Comparison of ENCODE assay signal across 15 mouse cellular contexts in the genomic region with DNA sequence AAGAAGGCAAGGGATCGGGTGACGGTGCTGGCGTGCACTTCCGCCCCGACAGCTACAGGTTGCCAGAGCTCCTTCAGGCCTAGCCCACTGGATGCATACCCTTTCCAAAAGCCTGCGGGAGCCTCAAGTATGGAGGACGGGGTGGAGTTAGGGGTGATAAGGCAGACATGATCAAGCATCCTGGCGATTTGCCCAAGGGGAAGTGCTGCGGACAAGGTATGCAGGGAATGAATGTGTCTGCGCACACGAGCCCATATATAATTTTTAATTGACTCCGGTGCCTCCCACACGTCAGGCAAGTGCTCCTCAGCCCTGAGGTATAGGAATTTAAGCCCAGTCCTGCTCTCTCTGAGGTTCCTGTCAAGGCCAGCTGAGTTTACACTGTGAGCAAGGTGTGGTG. TPM values are rescaled to one million over a fixed set of nuclear protein-coding genes. Genes with fewer than 3 reads are reported as not detected.
DNase-seq lines count a peak whose midpoint lies in the region; ATAC-seq and TF ChIP-seq lines count a peak whose summit lies in the region.
"Had no signal": no experiment of that assay in that cellular context is flagged by ENCODE, and none has a peak within 500 bp of the region (broad histone marks: within the 10 kb centered on the region; RNA-seq: fewer than 3 reads in every experiment).

No protein-coding gene starts in this region.

- TF ChIP-seq RAD21 in MEL (IDR thresholded peaks at IDR 0.05; ENCODE audit: low read depth, low read length) = no peak

- no peak for TF ChIP-seq CTCF in MEL (IDR thresholded peaks at IDR 0.05 in 2 of 3, conservative IDR thresholded peaks at IDR 0.05 in 1 of 3; ENCODE audit: control insufficient read depth in 1 of 3, insufficient read depth in 1 of 3, low read depth in 2 of 3, low read length in 3 of 3, poor library complexity in 1 of 3, severe bottlenecking in 1 of 3)

- peaks cover 18% of the 10 kb centered on the region for H3K4me1 ChIP-seq in heart, embryonic 10.5 days
- peaks cover 0 to 6% of the 10 kb centered on the region in 2 experiments; a peak in 3 of 4 replicates for H3K4me1 ChIP-seq in MEL (ENCODE audit: control insufficient read depth in 1 of 2, insufficient read depth in 2 of 2, low read length in 2 of 2)
- peaks cover 11% of the 10 kb centered on the region for H3K4me1 ChIP-seq in lung, embryonic 15.5 days
- H3K4me1 ChIP-seq in forebrain, embryonic 15.5 days = peaks cover 4% of the 10 kb centered on the region; the same call in 1 of the 2 replicates
- H3K4me1 ChIP-seq: neural tube, embryonic 12.5 days had no signal

- H3K4me2 ChIP-seq in lung, embryonic 15.5 days = peak overlapping the region; percentile 44
- H3K4me2 ChIP-seq in forebrain, embryonic 15.5 days (replicated peaks) = no peak overlapping the region
- H3K4me2 ChIP-seq: neural tube, embryonic 12.5 days had no signal

- peak overlapping the region; percentile 68 for H3K9ac ChIP-seq in MEL (ENCODE audit: control insufficient read depth, low read depth, low read length, poor library complexity, severe bottlenecking)
- 0 out of 2 replicates have a peak overlapping the region, but pooled peaks have one; percentile 17 for H3K9ac ChIP-seq in lung, embryonic 15.5 days
- no peak overlapping the region for H3K9ac ChIP-seq in forebrain, embryonic 15.5 days (replicated peaks)
- H3K9ac ChIP-seq: neural tube, embryonic 12.5 days had no signal

- H3K4me3 ChIP-seq in heart, embryonic 10.5 days = no peak overlapping the region
- peak overlapping the region; percentile 53 to 57 for H3K4me3 ChIP-seq in MEL (ENCODE audit: control insufficient read depth in 1 of 2, insufficient read depth in 1 of 2, low read depth in 2 of 2, low read length in 2 of 2)
- H3K4me3 ChIP-seq in lung, embryonic 15.5 days = peak overlapping the region; percentile 11; the same call in 1 of the 2 replicates
- H3K4me3 ChIP-seq in forebrain, embryonic 15.5 days = no peak overlapping the region
- H3K4me3 ChIP-seq: neural tube, embryonic 12.5 days had no signal

- peak overlapping the region; percentile 37; the same call in 1 of the 2 replicates for H3K27ac ChIP-seq in heart, embryonic 10.5 days
- peak overlapping the region; percentile 69 for H3K27ac ChIP-seq in MEL (ENCODE audit: control insufficient read depth, low read depth, low read length)
- peak overlapping the region; percentile 55 for H3K27ac ChIP-seq in lung, embryonic 15.5 days
- no peak overlapping the region for H3K27ac ChIP-seq in forebrain, embryonic 15.5 days (replicated peaks)
- H3K27ac ChIP-seq: macrophage; neural tube, embryonic 12.5 days had no signal

- peak; percentile 87 for DNase-seq in heart, embryonic 10.5 days (ENCODE audit: low spot score)
- no peak for DNase-seq in heart, postnatal 36 days
- DNase-seq in MEL (ENCODE audit: low read depth, low spot score) = peak; percentile 96
- peak; percentile 57 for DNase-seq in heart, postnatal 4 days
- no peak for DNase-seq in c-Kit-positive CD71-positive TER-119-positive erythroid progenitor cells, embryonic 14.5 days (ENCODE audit: low spot score)
- DNase-seq in layer of hippocampus, postnatal 10 days (ENCODE audit: low spot score in 2 of 2) = no peak
- DNase-seq: cerebellum, postnatal 25 days; right cerebral cortex, postnatal 4 days; thymus, postnatal 4 days had no signal

- H3K9me3 ChIP-seq in heart, embryonic 10.5 days = no peaks in the 10 kb centered on the region
- no peaks in the 10 kb centered on the region for H3K9me3 ChIP-seq in MEL (replicated peaks; ENCODE audit: insufficient read depth, low read length)
- H3K9me3 ChIP-seq in lung, embryonic 15.5 days = no peaks in the 10 kb centered on the region
- no peaks in the 10 kb centered on the region for H3K9me3 ChIP-seq in forebrain, embryonic 15.5 days
- H3K9me3 ChIP-seq: neural tube, embryonic 12.5 days had no signal

- H3K36me3 ChIP-seq in heart, embryonic 10.5 days = no peaks in the 10 kb centered on the region
- peaks cover 0 to 6% of the 10 kb centered on the region in 2 experiments; a peak in 2 of 4 replicates for H3K36me3 ChIP-seq in MEL (ENCODE audit: control insufficient read depth in 1 of 2, insufficient read depth in 2 of 2, low read length in 2 of 2)
- no peaks in the 10 kb centered on the region for H3K36me3 ChIP-seq in lung, embryonic 15.5 days
- no peaks in the 10 kb centered on the region for H3K36me3 ChIP-seq in forebrain, embryonic 15.5 days
- H3K36me3 ChIP-seq: neural tube, embryonic 12.5 days had no signal

- no peaks in the 10 kb centered on the region; the same call in 1 of the 2 replicates for H3K79me2 ChIP-seq in MEL (ENCODE audit: control insufficient read depth, insufficient read depth, low read length, poor library complexity)

- ATAC-seq in lung, embryonic 15.5 days (ENCODE audit: borderline replicate concordance, extremely low read depth, low FRiP score, low TSS enrichment) = peak; percentile 70
- no peak for ATAC-seq in forebrain, embryonic 15.5 days (replicated peaks)
- ATAC-seq: CD4-positive, CD25-positive, alpha-beta regulatory T cell, adult 4 months; inflammation-experienced regulatory T-cells, adult 6 months had no signal

- 51% methylated on average over 13 of the region's 13 CpGs for WGBS in heart, embryonic 10.5 days
- WGBS in lung, embryonic 15.5 days = 17% methylated on average over 13 of the region's 13 CpGs
- WGBS in forebrain, embryonic 15.5 days = 84% methylated on average over 13 of the region's 13 CpGs

- peak; percentile 40 to 50; a peak in 3 of 4 replicates for TF ChIP-seq EP300 in MEL (IDR thresholded peaks at IDR 0.05; ENCODE audit: low read depth in 1 of 2, low read length in 2 of 2)

- no peaks in the 10 kb centered on the region for H3K27me3 ChIP-seq in heart, embryonic 10.5 days (ENCODE audit: insufficient read depth, poor library complexity, severe bottlenecking)
- no peaks in the 10 kb centered on the region for H3K27me3 ChIP-seq in MEL (ENCODE audit: control insufficient read depth in 1 of 2, insufficient read depth in 2 of 2, low read length in 2 of 2)
- H3K27me3 ChIP-seq in lung, embryonic 15.5 days = no peaks in the 10 kb centered on the region
- no peaks in the 10 kb centered on the region for H3K27me3 ChIP-seq in forebrain, embryonic 15.5 days
- H3K27me3 ChIP-seq: neural tube, embryonic 12.5 days had no signal

- intact Hi-C loops in heart, postnatal 36 days (cut with DNase I) = loop anchor here (2.0 kb wide), 1 partner anchor 232 kb away; no protein-coding TSS in a partner anchor

- TF ChIP-seq POLR2A in MEL (IDR thresholded peaks at IDR 0.05; ENCODE audit: control insufficient read depth in 1 of 2, insufficient read depth in 1 of 2, low read depth in 1 of 2, low read length in 2 of 2, poor library complexity in 1 of 2) = peak in 1 of 2 experiments; percentile 61; a peak in 3 of 4 replicates

TF ChIP-seq in MEL, 35 proteins besides CTCF, POLR2A, EP300 and RAD21 (continues in another document):
- TF ChIP-seq E2F4 (IDR thresholded peaks at IDR 0.05; ENCODE audit: borderline replicate concordance, low read depth, low read length) (no peak), MAFK (IDR thresholded peaks at IDR 0.05; ENCODE audit: borderline replicate concordance, low read depth, low read length) (no peak), MAX (IDR thresholded peaks at IDR 0.05; ENCODE audit: low read length) (0 out of 2 replicates have a peak, but pooled peaks have one; percentile 39), ZKSCAN1 (IDR thresholded peaks at IDR 0.05; ENCODE audit: low read depth, low read length) (no peak), POLR2AphosphoS2 (IDR thresholded peaks at IDR 0.05; ENCODE audit: low read length) (no peak), RCOR1 (IDR thresholded peaks at IDR 0.05; ENCODE audit: low read depth, low read length) (peak; percentile 66; the same call in 1 of the 2 replicates), SIN3A (IDR thresholded peaks at IDR 0.05; ENCODE audit: low read length) (peak; percentile 75), MAZ (IDR thresholded peaks at IDR 0.05; ENCODE audit: low read depth, low read length) (0 out of 2 replicates have a peak, but pooled peaks have one; percentile 30), MEF2A (IDR thresholded peaks at IDR 0.05; ENCODE audit: extremely low read depth, insufficient replicate concordance, low read depth, low read length, poor library complexity, severe bottlenecking) (no peak), UBTF (IDR thresholded peaks at IDR 0.05; ENCODE audit: borderline replicate concordance, insufficient read depth, low read depth, low read length) (no peak), BHLHE40 (IDR thresholded peaks at IDR 0.05; ENCODE audit: borderline replicate concordance, low read depth, low read length) (peak; percentile 59; the same call in 1 of the 2 replicates), TBP (IDR thresholded peaks at IDR 0.05; ENCODE audit: low read depth, low read length) (peak; percentile 60; the same call in 1 of the 2 replicates), SMC3 (IDR thresholded peaks at IDR 0.05; ENCODE audit: low read depth, low read length) (no peak; the same call in 1 of the 2 replicates), NRF1 (IDR thresholded peaks at IDR 0.05; ENCODE audit: insufficient read depth, low read depth, low read length, poor library complexity, severe bottlenecking) (no peak), CHD2 (IDR thresholded peaks at IDR 0.05; ENCODE audit: low read length) (no peak)

RNA-seq across cellular contexts. Expression of gene Aqp7, which starts 7.2 kb away (rescaled TPM):
- 0.09 and 1.2 TPM in 2 replicates for polyA plus RNA-seq in heart, embryonic 10.5 days (2016; fragmentation: Nextera tagmentation; extraction: Ambion mirVana)
- 10 to 100 TPM; 30.2 to 49.0 TPM for total RNA-seq in heart, postnatal 36 days (2021)
- not detected in 2 replicates for total RNA-seq in MEL (2012; rRNA removed)
- polyA plus RNA-seq in MEL (2012; ENCODE audit: insufficient read depth in 1 of 2, insufficient read length in 2 of 2, low read depth in 1 of 2, low replicate concordance in 2 of 2, missing spikeins in 1 of 2) = under 1 TPM in 1 of 2 experiments, not detected in 1; 0.06 TPM
- 10 to 100 TPM; 11.5 to 11.7 TPM for total RNA-seq in heart, postnatal 4 days (2021)
- 0.28 TPM in 1 of 2 replicates, not detected in the other for polyA plus RNA-seq in lung, embryonic 15.5 days (2015; fragmentation: Nextera tagmentation; extraction: Ambion mirVana)
- not detected in 2 replicates for polyA plus RNA-seq in forebrain, embryonic 15.5 days (2015; fragmentation: Nextera tagmentation; extraction: Ambion mirVana)
- under 1 TPM in 1 of 2 experiments, not detected in 1; 0.20 TPM for total RNA-seq in layer of hippocampus, postnatal 10 days (2021)
- polyA plus RNA-seq: CD4-positive, CD25-positive, alpha-beta regulatory T cell, adult 4 months; macrophage; neural tube, embryonic 12.5 days had no signal

RNA-seq across cellular contexts. Expression of gene Aqp3, which starts 42.9 kb away (rescaled TPM):
- 10.6 TPM in 2 replicates for polyA plus RNA-seq in heart, embryonic 10.5 days (2016; fragmentation: Nextera tagmentation; extraction: Ambion mirVana)
- total RNA-seq in heart, postnatal 36 days (2021) = not detected
- total RNA-seq in MEL (2012; rRNA removed) = 0.10 and 0.12 TPM in 2 replicates
- under 1 TPM in 1 of 2 experiments, not detected in 1; 0.42 TPM for polyA plus RNA-seq in MEL (2012; ENCODE audit: insufficient read depth in 1 of 2, insufficient read length in 2 of 2, low read depth in 1 of 2, low replicate concordance in 2 of 2, missing spikeins in 1 of 2)
- total RNA-seq in heart, postnatal 4 days (2021) = under 1 TPM; 0.14 to 0.19 TPM
- 1.3 and 2.2 TPM in 2 replicates for polyA plus RNA-seq in lung, embryonic 15.5 days (2015; fragmentation: Nextera tagmentation; extraction: Ambion mirVana)
- polyA plus RNA-seq in forebrain, embryonic 15.5 days (2015; fragmentation: Nextera tagmentation; extraction: Ambion mirVana) = 0.51 TPM in 1 of 2 replicates, not detected in the other
- under 1 TPM in 1 of 2 experiments, not detected in 1; 0.67 TPM for total RNA-seq in layer of hippocampus, postnatal 10 days (2021)
- polyA plus RNA-seq: macrophage had no signal

Comparison
In these comparisons a context has a peak if more than half of its experiments do, and no peak if none do; other contexts are left out.
1. DNase-seq: peak in heart, embryonic 10.5 days (single experiment), MEL (single experiment) and heart, postnatal 4 days (single experiment); none in heart, postnatal 36 days (0 of 2), c-Kit-positive CD71-positive TER-119-positive erythroid progenitor cells, embryonic 14.5 days (single experiment) and layer of hippocampus, postnatal 10 days (0 of 2).
2. H3K4me3 ChIP-seq: peak in MEL (2 of 2) and lung, embryonic 15.5 days (single experiment); none in heart, embryonic 10.5 days (single experiment) and forebrain, embryonic 15.5 days (single experiment).
3. RNA of gene Aqp7, which starts 7.2 kb away (total RNA-seq): 30.2 to 49.0 TPM in heart, postnatal 36 days and 11.5 to 11.7 TPM in heart, postnatal 4 days; 0.20 TPM in layer of hippocampus, postnatal 10 days and not detected in MEL; every median in the first group is over 10 times any median in the second.